Mouse (Mus musculus): ENCODE measurements around the gene Ube2l3. TPM values are rescaled to one million over a fixed set of nuclear protein-coding genes. Genes with fewer than 3 reads are reported as not detected.

The Ube2l3 gene
- polyA plus RNA-seq, 2 experiments, result 65.1 to 218 TPM

DNA sequence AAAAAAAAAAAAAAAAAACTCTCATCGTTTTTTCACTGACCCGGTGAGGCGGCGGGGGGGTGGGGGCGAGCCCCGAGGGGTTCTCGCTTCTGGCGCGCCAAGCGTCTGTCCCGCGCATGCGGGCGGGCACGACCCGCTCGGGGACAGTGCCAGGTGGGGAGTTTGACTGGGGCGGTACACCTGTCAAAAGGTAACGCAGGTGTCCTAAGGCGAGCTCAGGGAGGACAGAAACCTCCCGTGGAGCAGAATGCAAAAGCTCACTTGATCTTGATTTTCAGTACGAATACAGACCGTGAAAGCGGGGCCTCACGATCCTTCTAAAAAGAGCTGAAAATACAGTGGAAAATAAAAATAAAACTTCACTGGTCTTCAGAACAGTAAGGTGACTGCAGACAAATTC is 19.7 kb upstream of the Ube2l3 start:
- Histone ChIP-seq H3K4me1 (replicated peaks; ENCODE audit: control insufficient read depth in 2 of 2, insufficient read depth in 2 of 2, low read length in 1 of 2) (peaks cover 12 to 15% of the 10 kb centered on the region in 2 experiments), H3K9ac (replicated peaks) (no peak overlapping the region), H3K4me2 (ENCODE audit: low read depth) (no peak overlapping the region), H3K4me3 (ENCODE audit: insufficient read depth in 1 of 2, low read depth in 2 of 2, low read length in 2 of 2) (no peak overlapping the region), H3K36me3 (replicated peaks; ENCODE audit: control insufficient read depth, insufficient read depth, low read depth) (no peaks in the 10 kb centered on the region), H3K9me3 (ENCODE audit: control insufficient read depth, low read length) (no peaks in the 10 kb centered on the region), H3K27ac (no peak overlapping the region), H3K27me3 (ENCODE audit: control insufficient read depth, insufficient read depth, low read length) (no peaks in the 10 kb centered on the region)
- 34% methylated on average over 25 of the region's 25 CpGs for WGBS (ENCODE audit: insufficient replicate concordance)
- peak; percentile 70 to 81 (median 73) for DNase-seq (ENCODE audit: low read depth in 3 of 3, low spot score in 3 of 3)
- no peak for TF ChIP-seq CTCF (IDR thresholded peaks at IDR 0.05; ENCODE audit: low read depth)
- no peak for TF ChIP-seq EP300 (IDR thresholded peaks at IDR 0.05; ENCODE audit: low read depth)
- ATAC-seq (ENCODE audit: insufficient read depth), result peak; percentile 100

DNA sequence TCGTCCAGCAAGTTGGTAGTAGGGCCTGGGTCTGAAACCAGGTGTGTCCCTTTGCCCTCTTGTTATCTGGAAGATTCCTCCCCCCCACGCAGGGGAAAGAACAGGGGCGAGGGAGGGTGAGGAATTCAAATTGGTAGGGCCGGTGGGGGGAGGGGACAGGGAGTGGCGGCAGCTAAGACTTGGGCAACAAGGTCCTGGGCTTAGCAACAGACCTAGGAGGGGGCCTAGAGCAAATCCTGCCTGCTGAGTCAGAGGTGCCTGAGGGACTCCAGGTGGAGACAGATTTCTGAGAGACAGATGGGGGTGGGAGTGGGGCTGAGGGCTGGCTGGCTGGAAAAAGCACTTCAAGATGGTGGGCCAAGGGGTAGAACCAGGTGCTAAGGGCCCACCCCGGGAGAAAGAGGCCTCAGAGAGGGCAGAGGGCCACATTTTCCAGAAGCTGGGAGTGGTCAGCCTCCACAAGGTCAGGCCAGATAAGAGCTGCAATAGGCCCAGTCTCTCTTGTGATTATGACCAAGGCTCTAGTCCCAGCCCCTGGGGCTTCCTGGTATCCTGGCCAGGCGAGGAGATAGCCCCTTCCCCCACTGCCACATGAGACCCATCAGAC is 17.8 kb upstream of the Ube2l3 start:
- H3K9ac ChIP-seq (replicated peaks), result no peak overlapping the region; the same call in 1 of the 2 replicates
- no peaks in the 10 kb centered on the region for H3K9me3 ChIP-seq (ENCODE audit: control insufficient read depth, low read length)
- DNase-seq (ENCODE audit: low read depth in 3 of 3, low spot score in 3 of 3) (no peak), ATAC-seq (ENCODE audit: insufficient read depth) (no peak)
- H3K27ac ChIP-seq, result no peak overlapping the region
- no peaks in the 10 kb centered on the region for H3K36me3 ChIP-seq (replicated peaks; ENCODE audit: control insufficient read depth, insufficient read depth, low read depth)
- no peak overlapping the region for H3K4me2 ChIP-seq (ENCODE audit: low read depth)
- TF ChIP-seq EP300 (IDR thresholded peaks at IDR 0.05; ENCODE audit: low read depth) (no peak), CTCF (IDR thresholded peaks at IDR 0.05; ENCODE audit: low read depth) (no peak)
- H3K4me3 ChIP-seq (ENCODE audit: insufficient read depth in 1 of 2, low read depth in 2 of 2, low read length in 2 of 2), result no peak overlapping the region
- no peaks in the 10 kb centered on the region for H3K27me3 ChIP-seq (ENCODE audit: control insufficient read depth, insufficient read depth, low read length)
- peaks cover 12 to 16% of the 10 kb centered on the region in 2 experiments for H3K4me1 ChIP-seq (replicated peaks; ENCODE audit: control insufficient read depth in 2 of 2, insufficient read depth in 2 of 2, low read length in 1 of 2)
- WGBS (ENCODE audit: insufficient replicate concordance), result 15% methylated on average over 7 of the region's 7 CpGs

DNA sequence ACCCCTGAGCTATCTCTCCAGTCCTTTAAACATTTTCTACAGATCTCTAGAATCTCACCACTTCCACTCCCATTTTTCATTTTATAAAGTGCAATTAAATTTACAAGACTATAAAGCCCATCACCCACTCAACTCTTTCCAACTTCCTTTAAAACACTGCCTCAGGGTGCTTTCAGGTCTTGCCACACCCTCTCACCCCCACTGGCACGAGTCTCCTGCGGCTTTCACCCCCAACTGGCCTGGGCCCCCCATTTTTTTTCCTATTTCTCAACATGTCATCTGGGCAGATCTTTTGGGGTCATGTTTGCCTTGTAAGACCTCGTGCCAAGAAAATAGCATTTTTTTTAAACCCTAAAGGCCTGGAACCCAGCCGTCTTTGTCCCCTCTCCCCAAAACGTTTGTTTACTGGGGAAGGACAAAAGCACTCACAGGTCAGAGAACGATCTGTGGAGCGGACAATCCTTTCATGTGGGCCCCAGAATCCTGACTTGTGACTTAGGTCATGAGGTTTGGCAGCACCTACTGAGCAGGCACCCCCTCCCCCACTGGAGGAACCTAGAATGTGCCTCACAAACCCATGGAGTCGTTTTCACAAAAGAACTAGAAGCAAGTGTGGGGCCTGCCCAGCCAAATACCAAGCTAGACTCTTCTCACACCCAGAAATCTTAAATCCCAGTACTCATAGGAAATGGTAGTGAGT is 14.6 kb upstream of the Ube2l3 start:
- no peak overlapping the region for H3K9ac ChIP-seq (replicated peaks)
- WGBS (ENCODE audit: insufficient replicate concordance), result 52% methylated on average over 8 of the region's 8 CpGs
- TF ChIP-seq EP300 (IDR thresholded peaks at IDR 0.05; ENCODE audit: low read depth) (no peak), CTCF (IDR thresholded peaks at IDR 0.05; ENCODE audit: low read depth) (no peak)
- ATAC-seq (ENCODE audit: insufficient read depth) (no peak), DNase-seq (ENCODE audit: low read depth in 3 of 3, low spot score in 3 of 3) (no peak)
- H3K27ac ChIP-seq, result no peak overlapping the region
- H3K4me3 ChIP-seq (ENCODE audit: insufficient read depth in 1 of 2, low read depth in 2 of 2, low read length in 2 of 2), result no peak overlapping the region
- no peaks in the 10 kb centered on the region for H3K27me3 ChIP-seq (ENCODE audit: control insufficient read depth, insufficient read depth, low read length)
- no peak overlapping the region for H3K4me2 ChIP-seq (ENCODE audit: low read depth)
- no peaks in the 10 kb centered on the region for H3K9me3 ChIP-seq (ENCODE audit: control insufficient read depth, low read length)
- peaks cover 12 to 16% of the 10 kb centered on the region in 2 experiments for H3K4me1 ChIP-seq (replicated peaks; ENCODE audit: control insufficient read depth in 2 of 2, insufficient read depth in 2 of 2, low read length in 1 of 2)
- H3K36me3 ChIP-seq (replicated peaks; ENCODE audit: control insufficient read depth, insufficient read depth, low read depth), result no peaks in the 10 kb centered on the region

DNA sequence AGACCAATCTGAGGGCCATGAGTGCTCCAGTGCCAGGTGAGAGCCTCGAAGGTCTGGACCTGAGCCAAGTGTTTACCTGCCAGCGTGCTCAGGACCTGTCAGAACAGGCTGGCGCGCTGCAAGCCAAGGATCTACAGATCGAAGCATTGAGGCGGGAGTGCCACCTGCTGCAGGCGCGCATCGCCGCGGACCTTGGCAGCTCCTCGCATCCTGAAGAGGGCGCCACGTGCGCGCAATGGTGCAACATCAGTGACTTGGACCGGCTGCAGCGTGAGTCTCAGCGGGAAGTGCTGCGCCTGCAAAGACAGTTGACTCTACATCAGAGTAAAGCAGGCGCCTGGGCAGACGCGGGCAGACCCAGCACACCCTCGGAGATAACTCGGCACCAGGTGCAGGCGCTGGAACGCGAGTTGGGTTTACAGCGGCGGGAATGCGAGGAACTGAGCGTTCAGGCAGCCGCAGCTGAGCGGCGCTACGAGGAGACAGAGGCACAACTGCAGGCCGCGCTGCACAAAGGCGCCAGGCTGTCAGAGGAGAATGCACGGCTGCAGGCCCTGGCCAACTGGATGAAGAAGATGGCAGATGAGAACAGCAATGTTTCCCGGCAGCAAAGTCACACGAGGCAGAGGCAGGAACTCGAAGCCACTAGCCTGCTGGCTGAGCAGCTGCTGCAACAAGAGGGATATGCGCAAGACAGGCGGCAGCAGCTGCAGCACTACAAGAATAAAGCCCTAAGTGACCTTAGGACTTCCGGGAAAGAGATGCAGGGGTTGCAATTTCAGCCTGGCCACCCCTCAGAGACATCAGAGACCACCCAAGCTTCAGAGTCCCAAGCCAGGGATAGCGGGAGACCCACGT is 7.8 kb upstream of the Ube2l3 start:
- H3K4me1 ChIP-seq (replicated peaks; ENCODE audit: control insufficient read depth in 2 of 2, insufficient read depth in 2 of 2, low read length in 1 of 2), result peaks cover 3 to 8% of the 10 kb centered on the region in 2 experiments; a peak in 2 of 4 replicates
- no peaks in the 10 kb centered on the region for H3K9me3 ChIP-seq (ENCODE audit: control insufficient read depth, low read length)
- H3K36me3 ChIP-seq (replicated peaks; ENCODE audit: control insufficient read depth, insufficient read depth, low read depth), result no peaks in the 10 kb centered on the region
- ATAC-seq (ENCODE audit: insufficient read depth) (peak; percentile 82), DNase-seq (ENCODE audit: low read depth in 3 of 3, low spot score in 3 of 3) (peak; percentile 73 to 76 (median 74))
- peaks cover 13% of the 10 kb centered on the region for H3K27me3 ChIP-seq (ENCODE audit: control insufficient read depth, insufficient read depth, low read length)
- H3K27ac ChIP-seq, result no peak overlapping the region
- peak overlapping the region; percentile 49 for H3K9ac ChIP-seq (replicated peaks)
- 11% methylated on average over 48 of the region's 48 CpGs for WGBS (ENCODE audit: insufficient replicate concordance)
- H3K4me3 ChIP-seq (ENCODE audit: insufficient read depth in 1 of 2, low read depth in 2 of 2, low read length in 2 of 2), result peak overlapping the region; percentile 55 to 67
- TF ChIP-seq EP300 (IDR thresholded peaks at IDR 0.05; ENCODE audit: low read depth) (no peak), CTCF (IDR thresholded peaks at IDR 0.05; ENCODE audit: low read depth) (peak; percentile 97)
- peak overlapping the region; percentile 91 for H3K4me2 ChIP-seq (ENCODE audit: low read depth)

All from liver, embryonic 14.5 days (tissue).